Mouse (Mus musculus): ENCODE data around the gene Swap70.

DNA sequence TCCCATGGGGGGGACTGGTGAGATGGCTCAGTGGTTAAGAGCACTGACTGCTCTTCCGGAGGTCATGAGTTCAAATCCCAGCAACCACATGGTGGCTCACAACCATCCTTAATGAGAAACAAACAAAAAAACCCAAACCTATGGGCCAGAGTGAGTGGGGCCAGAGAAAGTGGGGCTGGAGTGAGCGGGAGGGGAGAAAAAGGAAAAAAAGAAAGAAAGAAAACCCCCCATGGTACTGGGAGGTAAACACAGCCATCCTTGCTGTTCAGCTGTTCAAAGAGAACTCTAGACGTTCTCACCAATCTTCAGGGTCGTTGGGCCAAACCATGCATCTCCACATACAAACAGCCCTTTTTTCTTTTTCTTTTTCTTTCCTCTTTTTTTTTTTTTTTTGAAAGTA lies 18.1 kb downstream of the Swap70 start:
- TF ChIP-seq CTCF (conservative IDR thresholded peaks at IDR 0.05 in 1 of 2, IDR thresholded peaks at IDR 0.05 in 1 of 2; ENCODE audit: low read depth in 2 of 2, low read length in 2 of 2): no peak
- TF ChIP-seq MXI1 (IDR thresholded peaks at IDR 0.05; ENCODE audit: low read depth, low read length): no peak
- TF ChIP-seq POLR2A (IDR thresholded peaks at IDR 0.05; ENCODE audit: low read depth, low read length): 0 out of 2 replicates have a peak, but pooled peaks have one; percentile 14
- no peak for TF ChIP-seq SMC3 (IDR thresholded peaks at IDR 0.05; ENCODE audit: low read depth, low read length)
- TF ChIP-seq ZMIZ1 (IDR thresholded peaks at IDR 0.05; ENCODE audit: low read depth, low read length): no peak
- no peak for TF ChIP-seq USF1 (IDR thresholded peaks at IDR 0.05; ENCODE audit: low read depth, low read length)
- TF ChIP-seq ETS1 (conservative IDR thresholded peaks at IDR 0.05; ENCODE audit: low read depth, low read length): no peak

All from CH12.LX (cell line).